Mouse (Mus musculus) stomach, embryonic 14.5 days (tissue): ENCODE measurements around the gene Tuba1a. TPM values are rescaled to one million over a fixed set of nuclear protein-coding genes. Genes with fewer than 3 reads are reported as not detected.

Experiments used
- ATAC-seq: fragments of 200-750 bp; cut with Nextera tagmentation; 2 replicates; pipeline ENCODE4 v1.8.0; 2017; ENCODE audit warnings: low read depth, moderate TSS enrichment; ENCODE audit not compliant: insufficient number of reproducible peaks, insufficient read depth, low FRiP score
- H3K27ac ChIP-seq: fragments of 300-500 bp; sonication (generic); 2 replicates; pipeline ENCODE4 v1.5.1; 2014; ENCODE audit warnings: mild to moderate bottlenecking, low read length, moderate library complexity, mixed read lengths
- H3K27me3 ChIP-seq: fragments of 300-500 bp; sonication (generic); 2 replicates; pipeline ENCODE4 v1.6.1; 2014; ENCODE audit warnings: low read length, control low read depth, mixed read lengths; ENCODE audit not compliant: control insufficient read depth, insufficient read depth
- H3K36me3 ChIP-seq: fragments of 300-500 bp; sonication (generic); 2 replicates; pipeline ENCODE4 v1.6.1; 2014; ENCODE audit warnings: mild to moderate bottlenecking, control low read depth, low read length, moderate library complexity, mixed read lengths; ENCODE audit not compliant: control insufficient read depth, insufficient read depth
- H3K4me1 ChIP-seq: fragments of 300-500 bp; sonication (generic); 2 replicates; pipeline ENCODE4 v1.6.1; 2014; ENCODE audit warnings: low read length, control low read depth, mixed read lengths; ENCODE audit not compliant: control insufficient read depth, insufficient read depth
- H3K4me2 ChIP-seq: fragments of 300-500 bp; sonication (generic); replicated peaks from 2 replicates; pipeline ENCODE4 v1.6.1; 2014; ENCODE audit warnings: low read depth, low read length, control low read depth
- H3K4me3 ChIP-seq: fragments of 300-500 bp; sonication (generic); 2 replicates; pipeline ENCODE4 v1.5.1; 2014; ENCODE audit warnings: low read depth, low read length, control low read depth
- H3K9ac ChIP-seq: fragments of 300-500 bp; sonication (generic); replicated peaks from 2 replicates; pipeline ENCODE4 v1.6.1; 2014; ENCODE audit warnings: low read depth, mild to moderate bottlenecking, control low read depth, low read length, moderate library complexity, mixed read lengths
- H3K9me3 ChIP-seq: fragments of 300-500 bp; sonication (generic); 2 replicates; pipeline ENCODE4 v1.6.1; 2016; ENCODE audit warnings: low read depth, low read length, control low read depth; ENCODE audit not compliant: control insufficient read depth
- WGBS: fragments of 180-500 bp; shearing (Covaris S2); extraction: QIAGEN DNeasy Blood & Tissue Kit; methylation state at CpG from one replicate; pipeline ENCODE4 v1.1.7; 2014; 5-methylcytosine and 5-hydroxymethylcytosine counted together
- polyA plus RNA-seq: library from polyadenylated mRNA; unstranded; fragments of >200 nt; fragmentation: Nextera tagmentation; extraction: Ambion mirVana; gene quantifications from 2 replicates; pipeline ENCODE4 v1.2.1, GENCODE M21; 2014

Gene Tuba1a
- polyA plus RNA-seq, 1 experiment from 2014 or later = 1,258 TPM

DNA sequence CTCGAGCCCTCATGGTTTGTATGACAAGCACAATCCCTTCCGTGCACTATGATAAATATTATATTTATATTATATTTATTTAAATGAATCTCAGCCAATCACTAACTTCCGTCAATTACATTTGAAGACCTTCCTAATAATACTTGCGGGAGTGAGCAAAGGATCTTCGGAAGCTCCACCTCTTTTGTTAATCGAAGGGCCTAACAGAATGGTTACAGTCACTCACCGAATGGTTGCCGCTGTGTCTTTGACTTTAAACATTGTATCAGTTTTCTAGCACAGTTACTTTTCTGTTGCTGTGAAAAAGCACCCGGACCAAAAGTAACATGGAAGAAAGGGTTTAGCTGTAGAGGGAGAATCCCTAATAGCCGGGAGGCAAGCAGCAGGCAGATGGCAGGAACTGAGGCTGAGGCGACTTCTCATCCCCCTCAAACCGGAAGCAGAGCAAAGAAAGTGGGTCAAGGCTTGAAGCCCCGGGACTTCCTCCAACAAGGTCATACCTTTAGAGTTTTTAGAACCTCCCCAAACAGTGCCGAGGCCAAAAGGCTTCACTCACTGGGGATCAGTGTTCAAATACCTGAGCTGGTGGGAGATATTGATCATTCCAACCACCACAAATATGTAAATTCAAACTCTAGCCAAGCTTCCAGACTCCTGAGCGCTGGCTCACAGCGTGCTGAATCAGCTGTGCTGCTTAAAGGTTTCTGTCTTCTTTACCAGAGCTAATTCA, 16.0 kb upstream of the Tuba1a start:
- H3K9ac ChIP-seq = 0 out of 2 replicates have a peak overlapping the region, but pooled peaks have one; percentile 7
- H3K4me1 ChIP-seq = peaks cover 14% of the 10 kb centered on the region
- H3K27me3 ChIP-seq = no peaks in the 10 kb centered on the region
- ATAC-seq = no peak
- H3K27ac ChIP-seq = peak overlapping the region; percentile 76; the same call in 1 of the 2 replicates
- no peaks in the 10 kb centered on the region for H3K9me3 ChIP-seq
- no peaks in the 10 kb centered on the region for H3K36me3 ChIP-seq
- no peak overlapping the region for H3K4me3 ChIP-seq
- H3K4me2 ChIP-seq = 0 out of 2 replicates have a peak overlapping the region, but pooled peaks have one; percentile 4
- 17% methylated on average over 16 of the region's 16 CpGs for WGBS

DNA sequence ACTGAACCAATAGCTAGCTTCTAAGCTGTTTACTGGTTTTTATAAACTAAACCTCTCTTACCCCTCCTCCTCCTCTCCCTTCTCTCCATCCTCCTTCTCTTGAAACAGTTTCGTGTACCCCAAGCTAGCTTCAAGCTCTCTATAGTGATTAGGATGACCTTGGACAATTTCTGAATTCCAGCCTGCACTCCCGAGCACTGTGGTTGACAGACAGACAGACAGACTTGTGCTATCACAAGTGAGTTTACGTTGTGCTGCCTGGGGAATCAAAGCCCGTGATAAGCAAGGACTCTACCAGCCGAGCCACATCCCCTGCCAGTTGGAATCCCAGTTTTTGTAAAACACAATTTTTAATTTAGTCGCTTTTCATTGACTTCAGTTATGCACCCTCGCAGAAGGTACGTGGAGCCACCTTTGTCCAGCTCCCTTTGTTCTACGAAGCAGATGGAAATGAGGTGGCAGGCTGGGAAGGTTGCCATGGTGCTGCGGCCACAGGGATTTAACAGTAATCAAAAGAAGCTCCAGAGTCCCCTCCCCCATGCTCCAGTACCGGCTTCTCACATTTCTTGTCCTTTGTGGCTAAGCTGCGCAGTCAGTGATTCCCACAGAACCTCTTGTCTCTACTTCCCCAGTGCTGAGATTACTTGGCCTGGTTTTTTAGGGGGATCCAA, 15.3 kb upstream of the Tuba1a start:
- 0 out of 2 replicates have a peak overlapping the region, but pooled peaks have one; percentile 4 for H3K4me2 ChIP-seq
- H3K9me3 ChIP-seq = 0 out of 2 replicates have a peak, but pooled peaks cover 2% of the 10 kb centered on the region
- H3K27ac ChIP-seq = peak overlapping the region; percentile 56; the same call in 1 of the 2 replicates
- WGBS = 14% methylated on average over 12 of the region's 12 CpGs
- peaks cover 14% of the 10 kb centered on the region for H3K4me1 ChIP-seq
- no peak overlapping the region; the same call in 1 of the 2 replicates for H3K9ac ChIP-seq
- H3K36me3 ChIP-seq = no peaks in the 10 kb centered on the region
- H3K4me3 ChIP-seq = no peak overlapping the region
- peak; percentile 53; the same call in 1 of the 2 replicates for ATAC-seq
- H3K27me3 ChIP-seq = no peaks in the 10 kb centered on the region

DNA sequence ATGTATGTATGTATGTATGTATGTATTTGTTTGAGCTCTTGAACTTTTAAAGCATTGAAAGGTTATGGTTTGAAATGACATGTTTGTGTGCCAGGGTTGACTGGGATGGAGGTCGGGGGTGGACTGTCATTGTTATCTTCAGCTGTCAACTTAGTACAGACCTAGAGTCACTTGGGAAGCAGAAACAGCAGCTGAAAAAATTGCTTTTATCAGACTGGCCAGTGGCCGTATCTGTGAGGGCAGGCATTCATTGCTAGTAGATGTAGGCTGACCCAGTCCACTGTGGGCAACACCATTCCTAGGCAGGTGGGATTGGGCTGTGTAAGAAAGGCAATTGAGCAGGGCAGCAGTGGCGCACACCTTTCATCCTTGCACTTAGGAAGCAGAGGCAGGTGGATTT, 6.0 kb upstream of the Tuba1a start:
- WGBS = 65% methylated on average over 3 of the region's 3 CpGs
- Histone ChIP-seq H3K36me3 (no peaks in the 10 kb centered on the region), H3K4me3 (no peak overlapping the region), H3K27ac (no peak overlapping the region), H3K9me3 (0 out of 2 replicates have a peak, but pooled peaks cover 3% of the 10 kb centered on the region), H3K4me1 (no peaks in the 10 kb centered on the region), H3K4me2 (no peak overlapping the region), H3K27me3 (no peaks in the 10 kb centered on the region), H3K9ac (no peak overlapping the region)
- ATAC-seq = no peak

DNA sequence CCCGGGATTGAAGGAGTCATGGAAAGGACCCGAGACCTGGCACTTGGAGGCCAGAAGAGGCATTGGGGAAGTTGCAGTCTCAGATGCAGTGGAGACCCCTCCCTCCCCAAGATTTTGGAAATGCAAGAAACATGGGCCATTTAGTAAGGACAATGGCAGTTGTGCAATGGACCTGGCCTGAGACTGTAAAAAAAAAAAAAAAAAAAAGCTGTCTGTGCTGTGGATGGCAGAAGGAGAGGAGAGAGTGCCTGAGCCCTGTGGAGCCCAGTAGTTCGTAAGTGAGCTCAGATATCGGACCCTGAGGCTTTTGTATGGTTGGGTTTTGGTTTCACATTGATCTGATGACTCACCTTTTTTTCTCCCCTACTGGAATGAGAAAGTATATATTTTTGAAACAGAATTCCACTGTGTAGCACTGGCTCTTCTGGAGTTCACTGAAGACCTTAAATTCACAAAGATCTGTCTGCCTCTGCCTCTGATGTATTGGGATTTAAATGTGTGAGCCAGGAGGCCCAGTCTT, 5.5 kb upstream of the Tuba1a start:
- WGBS = 83% methylated on average over 4 of the region's 4 CpGs
- ATAC-seq = no peak

DNA sequence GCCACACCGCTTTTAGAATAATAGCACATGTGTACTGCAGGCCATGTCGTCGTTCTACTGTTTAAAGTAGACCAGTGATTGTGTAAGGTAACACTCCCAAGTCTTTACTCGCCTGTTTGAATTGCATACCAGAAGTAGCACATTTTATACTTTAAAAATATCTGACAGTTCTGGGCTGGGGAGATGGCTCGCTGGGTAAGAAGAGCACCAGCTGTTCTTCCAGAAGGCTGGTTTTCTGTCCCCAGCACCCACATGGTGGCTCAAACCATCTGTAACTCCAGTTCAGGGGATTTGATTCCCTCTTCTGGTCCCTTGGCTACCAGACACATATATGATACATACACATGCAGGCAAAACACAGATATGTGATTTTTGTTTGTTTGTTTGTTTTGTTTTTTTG, 4.0 kb upstream of the Tuba1a start:
- ATAC-seq = no peak
- 57% methylated on average over 5 of the region's 5 CpGs for WGBS
- no peaks in the 10 kb centered on the region for H3K9me3 ChIP-seq

More for the DNA sequence above, 5.5 kb upstream of the Tuba1a start:
- no peak overlapping the region for H3K9ac ChIP-seq
- H3K4me2 ChIP-seq = no peak overlapping the region
- H3K9me3 ChIP-seq = 0 out of 2 replicates have a peak, but pooled peaks cover 2% of the 10 kb centered on the region
- H3K4me1 ChIP-seq = no peaks in the 10 kb centered on the region
- no peaks in the 10 kb centered on the region for H3K36me3 ChIP-seq
- H3K27ac ChIP-seq = no peak overlapping the region
- H3K27me3 ChIP-seq = no peaks in the 10 kb centered on the region
- no peak overlapping the region for H3K4me3 ChIP-seq

DNA sequence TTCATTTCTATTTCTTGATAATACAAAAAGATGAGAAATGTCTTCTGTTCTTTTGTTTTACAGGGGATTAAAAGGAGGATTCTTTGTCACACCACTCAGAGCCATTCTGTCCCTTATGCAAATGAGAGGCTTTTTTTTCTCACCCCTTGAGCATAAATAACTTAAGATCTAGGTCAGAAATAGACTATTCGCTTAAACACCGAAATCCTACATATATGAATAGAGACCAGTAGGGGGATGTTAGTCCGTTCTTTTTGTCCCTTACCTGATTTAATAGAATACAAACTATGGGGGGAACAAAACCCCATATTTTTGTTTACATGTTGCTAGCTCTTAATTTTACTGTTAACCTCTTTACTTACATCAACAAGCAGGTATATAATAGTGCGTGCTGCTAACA, 2.5 kb upstream of the Tuba1a start:
- no peaks in the 10 kb centered on the region for H3K9me3 ChIP-seq
- H3K4me3 ChIP-seq = no peak overlapping the region
- WGBS = 91% methylated on average over 4 of the region's 4 CpGs
- no peak overlapping the region for H3K4me2 ChIP-seq
- H3K27me3 ChIP-seq = no peaks in the 10 kb centered on the region
- H3K9ac ChIP-seq = no peak overlapping the region
- no peak overlapping the region for H3K27ac ChIP-seq
- no peaks in the 10 kb centered on the region for H3K36me3 ChIP-seq
- no peaks in the 10 kb centered on the region for H3K4me1 ChIP-seq
- ATAC-seq = no peak

More for the DNA sequence above, 4.0 kb upstream of the Tuba1a start:
- H3K4me2 ChIP-seq = no peak overlapping the region
- H3K27ac ChIP-seq = no peak overlapping the region
- no peak overlapping the region for H3K4me3 ChIP-seq
- H3K4me1 ChIP-seq = no peaks in the 10 kb centered on the region
- H3K36me3 ChIP-seq = no peaks in the 10 kb centered on the region
- H3K9ac ChIP-seq = no peak overlapping the region
- no peaks in the 10 kb centered on the region for H3K27me3 ChIP-seq

DNA sequence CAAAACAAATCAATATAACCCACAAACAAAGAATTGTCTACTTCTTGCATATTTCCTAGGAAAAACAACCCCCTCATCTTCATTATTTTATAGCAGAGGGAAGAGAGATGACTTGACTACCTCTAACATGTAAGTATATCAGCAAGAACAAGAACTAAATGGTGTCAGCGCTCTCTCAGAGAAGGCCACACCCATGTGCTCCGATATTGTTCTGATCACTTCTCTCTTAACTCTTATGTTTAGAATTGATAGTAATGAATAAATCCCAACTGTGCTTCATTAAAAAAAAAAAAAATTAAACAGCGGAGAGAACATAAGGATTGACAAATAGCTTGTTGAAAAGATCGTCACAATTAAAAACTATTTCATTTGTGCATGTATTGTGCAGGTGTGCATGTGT, 1.8 kb upstream of the Tuba1a start:
- H3K4me2 ChIP-seq = 0 out of 2 replicates have a peak overlapping the region, but pooled peaks have one; percentile 24
- peak overlapping the region; percentile 68; the same call in 1 of the 2 replicates for H3K27ac ChIP-seq
- H3K4me3 ChIP-seq = no peak overlapping the region
- no peak overlapping the region for H3K9ac ChIP-seq
- no peaks in the 10 kb centered on the region for H3K36me3 ChIP-seq
- H3K9me3 ChIP-seq = no peaks in the 10 kb centered on the region
- ATAC-seq = no peak
- 77% methylated on average over 4 of the region's 4 CpGs for WGBS
- H3K27me3 ChIP-seq = no peaks in the 10 kb centered on the region
- H3K4me1 ChIP-seq = no peaks in the 10 kb centered on the region

DNA sequence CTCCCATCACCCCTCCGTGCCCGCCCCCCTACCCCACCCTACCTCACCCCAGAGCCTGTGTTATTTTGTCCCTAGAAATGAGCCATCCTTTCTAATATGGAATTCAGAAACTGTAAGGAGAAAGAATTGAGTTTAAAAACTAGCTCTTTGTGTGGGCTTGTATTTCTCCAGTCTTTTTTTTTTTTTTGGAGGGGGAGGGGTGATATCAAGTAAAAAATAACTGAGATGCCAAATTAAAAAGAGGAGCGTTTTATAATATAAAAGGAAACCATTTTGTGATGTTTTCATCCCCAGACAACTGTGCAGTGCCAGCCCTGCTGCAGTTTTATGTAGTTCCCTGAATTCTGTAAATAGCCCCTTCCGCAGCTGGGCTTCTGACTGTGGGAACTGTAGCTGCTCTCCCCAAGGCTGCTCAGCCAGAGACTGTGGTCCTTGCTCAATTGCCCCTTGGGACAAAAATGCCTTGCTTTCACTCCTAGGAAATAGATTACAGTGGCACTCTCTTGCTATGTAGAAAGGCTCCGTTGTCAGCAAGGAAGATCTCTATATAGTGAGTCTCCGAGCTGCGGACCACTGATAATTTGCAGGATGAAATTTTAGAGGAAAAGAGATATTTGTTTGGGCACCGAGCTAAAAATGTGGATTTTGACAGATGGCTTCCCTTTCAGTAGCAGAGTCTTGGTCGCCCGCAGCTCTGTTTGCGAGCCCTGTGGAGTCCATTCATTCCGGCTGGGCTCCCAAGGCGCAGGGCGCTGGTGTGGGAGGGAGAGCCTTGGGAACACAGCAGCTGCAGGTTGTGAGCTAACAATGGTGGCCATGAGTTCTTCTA, 1.1 kb upstream of the Tuba1a start:
- Histone ChIP-seq H3K9me3 (no peaks in the 10 kb centered on the region), H3K27ac (peak overlapping the region; percentile 68; the same call in 1 of the 2 replicates), H3K27me3 (no peaks in the 10 kb centered on the region), H3K36me3 (no peaks in the 10 kb centered on the region; the same call in 1 of the 2 replicates), H3K9ac (no peak overlapping the region; the same call in 1 of the 2 replicates), H3K4me1 (no peaks in the 10 kb centered on the region), H3K4me2 (peak overlapping the region; percentile 61), H3K4me3 (peak overlapping the region; percentile 4; the same call in 1 of the 2 replicates)
- ATAC-seq = no peak
- WGBS = 27% methylated on average over 14 of the region's 14 CpGs
